Mouse (Mus musculus): Measurements from ENCODE around the gene Gm11985. TPM values are rescaled to one million over a fixed set of nuclear protein-coding genes. Genes with fewer than 3 reads are reported as not detected.
"Not testable (repeated sequence)": the region's sequence is repeated elsewhere in the genome, so short reads cannot be mapped to it uniquely, and the experiment has no call there.

Gm11985 gene
- polyA plus RNA-seq, 1 experiment from 2014 or later: not detected

- no peak overlapping the region for H3K4me2 ChIP-seq (ENCODE audit: low read depth, low read length)
- no peak overlapping the region for H3K4me3 ChIP-seq (ENCODE audit: low read length)
- no peak overlapping the region for H3K27ac ChIP-seq (ENCODE audit: low read length)
- H3K9ac ChIP-seq (ENCODE audit: low read length): no peak overlapping the region
- no peaks in the 10 kb centered on the region for H3K36me3 ChIP-seq (ENCODE audit: control insufficient read depth, insufficient read depth)
- H3K9me3 ChIP-seq (replicated peaks; ENCODE audit: control insufficient read depth, low read length): no peaks in the 10 kb centered on the region
- 0 out of 2 replicates have a peak, but pooled peaks have one; percentile 32 for ATAC-seq (replicated peaks; ENCODE audit: extremely low read depth, insufficient read depth, low FRiP score)
- H3K4me1 ChIP-seq (ENCODE audit: control insufficient read depth, insufficient read depth, low read length): no peaks in the 10 kb centered on the region
- 81% methylated on average over 7 of the region's 7 CpGs for WGBS
- no peaks in the 10 kb centered on the region for H3K27me3 ChIP-seq (ENCODE audit: control insufficient read depth, insufficient read depth, low read length)
These were observed 38.6 kb upstream of the Gm11985 start for GRCm38 (mm10) chr11:7226810-7227550.

GRCm38 (mm10) chr11:7226200-7226599 lies 37.8 kb upstream of the Gm11985 start:
- ATAC-seq (replicated peaks; ENCODE audit: extremely low read depth, insufficient read depth, low FRiP score): no peak
- Histone ChIP-seq H3K4me3 (ENCODE audit: low read length) (no peak overlapping the region), H3K9me3 (replicated peaks; ENCODE audit: control insufficient read depth, low read length) (no peaks in the 10 kb centered on the region), H3K36me3 (ENCODE audit: control insufficient read depth, insufficient read depth) (no peaks in the 10 kb centered on the region), H3K4me1 (ENCODE audit: control insufficient read depth, insufficient read depth, low read length) (no peaks in the 10 kb centered on the region), H3K27ac (ENCODE audit: low read length) (no peak overlapping the region), H3K4me2 (ENCODE audit: low read depth, low read length) (no peak overlapping the region), H3K27me3 (ENCODE audit: control insufficient read depth, insufficient read depth, low read length) (no peaks in the 10 kb centered on the region), H3K9ac (ENCODE audit: low read length) (no peak overlapping the region)
- 60% methylated on average over 2 of the region's 2 CpGs for WGBS

GRCm38 (mm10) chr11:7221826-7222225 lies 33.5 kb upstream of the Gm11985 start:
- not testable (repeated sequence) for H3K9ac ChIP-seq (ENCODE audit: low read length); H3K4me2 ChIP-seq (ENCODE audit: low read depth, low read length); H3K9me3 ChIP-seq (replicated peaks; ENCODE audit: control insufficient read depth, low read length); H3K36me3 ChIP-seq (ENCODE audit: control insufficient read depth, insufficient read depth); H3K27ac ChIP-seq (ENCODE audit: low read length); H3K27me3 ChIP-seq (ENCODE audit: control insufficient read depth, insufficient read depth, low read length); H3K4me3 ChIP-seq (ENCODE audit: low read length); ATAC-seq (replicated peaks; ENCODE audit: extremely low read depth, insufficient read depth, low FRiP score); H3K4me1 ChIP-seq (ENCODE audit: control insufficient read depth, insufficient read depth, low read length)
- whole genome bisulfite sequencing: 77% methylated on average over 8 of the region's 8 CpGs

- ATAC-seq (replicated peaks; ENCODE audit: extremely low read depth, insufficient read depth, low FRiP score): no peak
- peaks cover 33% of the 10 kb centered on the region for H3K27me3 ChIP-seq (ENCODE audit: control insufficient read depth, insufficient read depth, low read length)
- no peaks in the 10 kb centered on the region for H3K9me3 ChIP-seq (replicated peaks; ENCODE audit: control insufficient read depth, low read length)
- no peak overlapping the region for H3K9ac ChIP-seq (ENCODE audit: low read length)
- H3K4me2 ChIP-seq (ENCODE audit: low read depth, low read length): no peak overlapping the region
- 14% methylated on average over 8 of the region's 8 CpGs for WGBS
- H3K36me3 ChIP-seq (ENCODE audit: control insufficient read depth, insufficient read depth): no peaks in the 10 kb centered on the region
- H3K27ac ChIP-seq (ENCODE audit: low read length): no peak overlapping the region
- H3K4me3 ChIP-seq (ENCODE audit: low read length): no peak overlapping the region
- peaks cover 20% of the 10 kb centered on the region for H3K4me1 ChIP-seq (ENCODE audit: control insufficient read depth, insufficient read depth, low read length)
These were observed 27.3 kb upstream of the Gm11985 start for GRCm38 (mm10) chr11:7215703-7216102.

- Histone ChIP-seq H3K27ac (ENCODE audit: low read length) (no peak overlapping the region), H3K4me2 (ENCODE audit: low read depth, low read length) (peak overlapping the region; percentile 93), H3K4me3 (ENCODE audit: low read length) (peak overlapping the region; percentile 70; the same call in 1 of the 2 replicates), H3K9me3 (replicated peaks; ENCODE audit: control insufficient read depth, low read length) (no peaks in the 10 kb centered on the region), H3K9ac (ENCODE audit: low read length) (no peak overlapping the region), H3K4me1 (ENCODE audit: control insufficient read depth, insufficient read depth, low read length) (peaks cover 20% of the 10 kb centered on the region), H3K36me3 (ENCODE audit: control insufficient read depth, insufficient read depth) (no peaks in the 10 kb centered on the region), H3K27me3 (ENCODE audit: control insufficient read depth, insufficient read depth, low read length) (peaks cover 34% of the 10 kb centered on the region)
- no peak for ATAC-seq (replicated peaks; ENCODE audit: extremely low read depth, insufficient read depth, low FRiP score)
- WGBS: 5% methylated on average over 14 of the region's 14 CpGs
These were observed 26.4 kb upstream of the Gm11985 start for GRCm38 (mm10) chr11:7214761-7215160.

DNA sequence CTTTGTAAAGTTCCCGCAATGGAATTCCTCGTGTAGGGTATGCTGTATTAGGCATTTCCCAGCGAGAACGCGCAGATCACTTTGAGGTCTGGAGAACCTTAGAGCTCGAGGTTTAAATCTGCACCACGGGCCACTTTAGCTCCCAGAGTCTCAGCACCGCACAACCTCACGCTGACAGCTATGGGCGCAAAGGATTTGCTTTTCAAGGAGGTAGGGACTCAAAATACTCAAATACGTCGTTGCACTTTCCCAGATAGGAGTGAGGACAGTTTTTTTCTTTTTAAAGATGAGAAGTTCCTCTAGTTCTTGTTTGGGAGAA lies 25.9 kb upstream of the Gm11985 start:
- H3K9ac ChIP-seq (ENCODE audit: low read length): no peak overlapping the region
- ATAC-seq (replicated peaks; ENCODE audit: extremely low read depth, insufficient read depth, low FRiP score): no peak

GRCm38 (mm10) chr11:7213501-7214341 lies 25.4 kb upstream of the Gm11985 start, which contains the start of gene Igfbp3:
TSS of gene Igfbp3 (minus strand) at chr11:7213923.
- Histone ChIP-seq H3K27ac (ENCODE audit: low read length) (no peak within 1 kb of the TSS), H3K27me3 (ENCODE audit: control insufficient read depth, insufficient read depth, low read length) (peaks cover 34% of the 10 kb centered on the region), H3K9me3 (replicated peaks; ENCODE audit: control insufficient read depth, low read length) (no peaks in the 10 kb centered on the region), H3K36me3 (ENCODE audit: control insufficient read depth, insufficient read depth) (no peaks in the 10 kb centered on the region), H3K4me3 (ENCODE audit: low read length) (peak within 1 kb of the TSS; percentile 70), H3K4me1 (ENCODE audit: control insufficient read depth, insufficient read depth, low read length) (peaks cover 20% of the 10 kb centered on the region), H3K9ac (ENCODE audit: low read length) (peak within 1 kb of the TSS; percentile 51), H3K4me2 (ENCODE audit: low read depth, low read length) (peak within 1 kb of the TSS; percentile 93)
- WGBS: under 1% methylated on average over 95 of the region's 104 CpGs
- peak; percentile 78 for ATAC-seq (replicated peaks; ENCODE audit: extremely low read depth, insufficient read depth, low FRiP score)

More for the DNA sequence above, 25.9 kb upstream of the Gm11985 start:
- Histone ChIP-seq H3K27ac (ENCODE audit: low read length) (no peak overlapping the region), H3K9me3 (replicated peaks; ENCODE audit: control insufficient read depth, low read length) (no peaks in the 10 kb centered on the region), H3K4me3 (ENCODE audit: low read length) (peak overlapping the region; percentile 70), H3K4me1 (ENCODE audit: control insufficient read depth, insufficient read depth, low read length) (peaks cover 20% of the 10 kb centered on the region), H3K27me3 (ENCODE audit: control insufficient read depth, insufficient read depth, low read length) (peaks cover 34% of the 10 kb centered on the region), H3K36me3 (ENCODE audit: control insufficient read depth, insufficient read depth) (no peaks in the 10 kb centered on the region), H3K4me2 (ENCODE audit: low read depth, low read length) (peak overlapping the region; percentile 93)
- WGBS: 3% methylated on average over 12 of the region's 12 CpGs

DNA sequence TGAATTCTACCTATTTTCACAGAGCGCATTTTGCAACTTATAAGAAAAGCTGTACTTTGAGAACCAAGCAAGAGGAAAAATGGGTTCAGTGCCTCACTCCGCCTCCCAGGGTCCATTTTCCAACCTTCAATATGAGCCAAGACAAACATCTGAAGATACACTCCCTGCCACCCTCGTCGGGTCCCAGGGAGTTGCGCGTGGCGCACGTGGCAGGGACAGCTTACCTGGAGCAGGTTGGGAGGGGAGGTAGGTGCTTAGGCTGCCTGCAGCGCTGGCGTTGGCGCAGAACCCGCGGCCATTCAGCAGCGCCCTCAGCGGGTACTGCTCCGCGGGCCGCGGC lies 24.8 kb upstream of the Gm11985 start:
- 2% methylated on average over 19 of the region's 19 CpGs for WGBS
- ATAC-seq (replicated peaks; ENCODE audit: extremely low read depth, insufficient read depth, low FRiP score): peak; percentile 10; the same call in 1 of the 2 replicates

More for the DNA sequence above, 24.8 kb upstream of the Gm11985 start:
- H3K27ac ChIP-seq (ENCODE audit: low read length): no peak overlapping the region
- H3K4me2 ChIP-seq (ENCODE audit: low read depth, low read length): peak overlapping the region; percentile 93
- H3K9me3 ChIP-seq (replicated peaks; ENCODE audit: control insufficient read depth, low read length): no peaks in the 10 kb centered on the region
- H3K27me3 ChIP-seq (ENCODE audit: control insufficient read depth, insufficient read depth, low read length): peaks cover 34% of the 10 kb centered on the region
- H3K36me3 ChIP-seq (ENCODE audit: control insufficient read depth, insufficient read depth): no peaks in the 10 kb centered on the region
- peak overlapping the region; percentile 51 for H3K9ac ChIP-seq (ENCODE audit: low read length)
- H3K4me1 ChIP-seq (ENCODE audit: control insufficient read depth, insufficient read depth, low read length): peaks cover 20% of the 10 kb centered on the region
- H3K4me3 ChIP-seq (ENCODE audit: low read length): peak overlapping the region; percentile 70

Measured in heart, embryonic 16.5 days (tissue).